Mouse (Mus musculus) spleen, postnatal 4 days (tissue): Measurements from ENCODE around the gene Psors1c2.
A peak's percentile ranks its signal among the peaks of the same experiment; 100 is the strongest.
"Not testable (repeated sequence)": the region's sequence is repeated elsewhere in the genome, so short reads cannot be mapped to it uniquely, and the experiment has no call there.

ENCODE experiments used
- DNase-seq, 2 experiments: peaks; one replicate each; pipeline ENCODE4 v3.0.0; 2022; ENCODE audit warnings: low spot score in 2 of 2

Psors1c2 gene

GRCm38 (mm10) chr17:35532901-35533300, at the start of gene Psors1c2:
TSS of gene Psors1c2 (plus strand) at chr17:35533201.
- no peak for DNase-seq

- peak; percentile 42 to 79 for DNase-seq
Measured at GRCm38 (mm10) chr17:35484066-35484465, 48.9 kb upstream of the Psors1c2 start.

- no peak for DNase-seq
Measured at GRCm38 (mm10) chr17:35485702-35486101, 47.3 kb upstream of the Psors1c2 start.

- no peak for DNase-seq
Measured at GRCm38 (mm10) chr17:35486726-35487125, 46.3 kb upstream of the Psors1c2 start.

- DNase-seq = no peak
Measured at GRCm38 (mm10) chr17:35488041-35488440, 45.0 kb upstream of the Psors1c2 start.

GRCm38 (mm10) chr17:35490320-35490719, 42.7 kb upstream of the Psors1c2 start:
- no peak for DNase-seq

GRCm38 (mm10) chr17:35497124-35497523, 35.9 kb upstream of the Psors1c2 start:
- no peak for DNase-seq

- DNase-seq = no peak
Measured at GRCm38 (mm10) chr17:35502226-35502625, 30.8 kb upstream of the Psors1c2 start.

GRCm38 (mm10) chr17:35502762-35503161, 30.2 kb upstream of the Psors1c2 start:
- no peak for DNase-seq

GRCm38 (mm10) chr17:35503849-35504248, 29.2 kb upstream of the Psors1c2 start:
- no peak for DNase-seq

- DNase-seq = no peak
Measured at GRCm38 (mm10) chr17:35504628-35505481, 28.1 kb upstream of the Psors1c2 start.

- no peak for DNase-seq
Measured at GRCm38 (mm10) chr17:35505776-35506175, 27.2 kb upstream of the Psors1c2 start, which contains the start of gene Pou5f1. TSS of gene Pou5f1 (plus strand) at chr17:35506018.

GRCm38 (mm10) chr17:35506881-35507280, 26.1 kb upstream of the Psors1c2 start:
- no peak for DNase-seq

- no peak for DNase-seq
Measured at GRCm38 (mm10) chr17:35507556-35508260, 25.3 kb upstream of the Psors1c2 start.

- not testable (repeated sequence) for DNase-seq
Measured at GRCm38 (mm10) chr17:35508279-35508678, 24.7 kb upstream of the Psors1c2 start.

GRCm38 (mm10) chr17:35509284-35509683, 23.7 kb upstream of the Psors1c2 start:
- peak in 1 of 2 experiments; percentile 25 for DNase-seq

GRCm38 (mm10) chr17:35512916-35513626, 19.9 kb upstream of the Psors1c2 start:
- no peak for DNase-seq

- peak; percentile 83 to 94 for DNase-seq
Measured at GRCm38 (mm10) chr17:35513886-35514285, 19.1 kb upstream of the Psors1c2 start.

- DNase-seq = no peak
Measured at GRCm38 (mm10) chr17:35514756-35515155, 18.2 kb upstream of the Psors1c2 start.

GRCm38 (mm10) chr17:35515911-35516640, 16.9 kb upstream of the Psors1c2 start:
- peak in 1 of 2 experiments; percentile 26 for DNase-seq
